Mouse (Mus musculus) erythroblast, embryonic 14.5 days (primary cell): Measurements from ENCODE around the gene L1td1.

ENCODE experiments used
- GATA1 ChIP-seq: IDR thresholded peaks from 2 replicates; pipeline ENCODE4 v1.6.1; 2012; ENCODE audit warnings: low read length, inconsistent platforms, mixed read lengths
- TAL1 ChIP-seq: IDR thresholded peaks from 3 replicates; pipeline ENCODE4 v1.6.1; 2012; ENCODE audit warnings: low read length, inconsistent platforms, mixed read lengths

- TF ChIP-seq TAL1 (no peak), GATA1 (no peak)
Observed at GRCm38 (mm10) chr4:98773785-98774184, 47.3 kb downstream of the L1td1 start.
